Mouse (Mus musculus): ENCODE data around the gene Mrps23. TPM values are rescaled to one million over a fixed set of nuclear protein-coding genes. Genes with fewer than 3 reads are reported as not detected.

The Mrps23 gene
- polyA plus RNA-seq (2015; fragmentation: Nextera tagmentation; extraction: Ambion mirVana), result 87.0 and 108 TPM in 2 replicates

GRCm38 (mm10) chr11:88203712-88204532 lies at the start of gene Mrps23:
Gene Mrps23 (plus strand): TSS chr11:88204388.

Other genes with a start within 250 kb of the Mrps23 start
- gene Dynll2, start 216.9 kb upstream of the Mrps23 start, polyA plus RNA-seq (2015; fragmentation: Nextera tagmentation; extraction: Ambion mirVana), result 24.7 and 29.8 TPM in 2 replicates
- 107 and 152 TPM in 2 replicates for gene Srsf1, start 157.0 kb upstream of the Mrps23 start, polyA plus RNA-seq (2015; fragmentation: Nextera tagmentation; extraction: Ambion mirVana)
- 22.3 and 26.7 TPM in 2 replicates for gene Vezf1, start 136.1 kb upstream of the Mrps23 start, polyA plus RNA-seq (2015; fragmentation: Nextera tagmentation; extraction: Ambion mirVana)
- 21.6 and 27.9 TPM in 2 replicates for gene Cuedc1, start 106.3 kb upstream of the Mrps23 start, polyA plus RNA-seq (2015; fragmentation: Nextera tagmentation; extraction: Ambion mirVana)
- 0.11 TPM in 1 of 2 replicates, not detected in the other for gene Ccdc182, start 89.7 kb downstream of the Mrps23 start, polyA plus RNA-seq (2015; fragmentation: Nextera tagmentation; extraction: Ambion mirVana)